27 mouse cellular contexts compared by ENCODE assay signal in genomic region chr1:66329534-66329933, GRCm38 (mm10).
DNase-seq lines count a peak whose midpoint lies in the region; ATAC-seq and TF ChIP-seq lines count a peak whose summit lies in the region.
"Had no signal": no experiment of that assay in that cellular context is flagged by ENCODE, and none has a peak within 500 bp of the region (broad histone marks: within the 10 kb centered on the region; RNA-seq: fewer than 3 reads in every experiment).

No protein-coding gene starts in this region.

- no peaks in the 10 kb centered on the region for H3K27me3 ChIP-seq in hindbrain, embryonic 13.5 days
- H3K27me3 ChIP-seq in hindbrain, embryonic 16.5 days (replicated peaks; ENCODE audit: control insufficient read depth, insufficient read depth, low read length) = no peaks in the 10 kb centered on the region
- no peaks in the 10 kb centered on the region for H3K27me3 ChIP-seq in midbrain, embryonic 15.5 days (replicated peaks)
- no peaks in the 10 kb centered on the region for H3K27me3 ChIP-seq in midbrain, embryonic 11.5 days (ENCODE audit: control insufficient read depth, insufficient read depth, low read length)
- H3K27me3 ChIP-seq in forebrain, embryonic 14.5 days (replicated peaks; ENCODE audit: control insufficient read depth, insufficient read depth, low read length) = no peaks in the 10 kb centered on the region
- H3K27me3 ChIP-seq in midbrain, postnatal 0 days (ENCODE audit: insufficient read depth, low read length) = no peaks in the 10 kb centered on the region
- H3K27me3 ChIP-seq: embryonic facial prominence, embryonic 12.5 days; heart, embryonic 13.5 days; liver, embryonic 13.5 days; megakaryocyte, embryonic 14.5 days; Patski had no signal

- peak overlapping the region; percentile 1; the same call in 1 of the 2 replicates for H3K27ac ChIP-seq in hindbrain, embryonic 13.5 days
- no peak overlapping the region for H3K27ac ChIP-seq in hindbrain, embryonic 16.5 days (ENCODE audit: low read depth, low read length)
- no peak overlapping the region for H3K27ac ChIP-seq in midbrain, embryonic 15.5 days
- H3K27ac ChIP-seq in midbrain, embryonic 11.5 days (ENCODE audit: low read depth, low read length) = no peak overlapping the region
- H3K27ac ChIP-seq in forebrain, embryonic 14.5 days (ENCODE audit: low read depth, low read length) = 0 out of 2 replicates have a peak overlapping the region, but pooled peaks have one; percentile 2
- no peak overlapping the region for H3K27ac ChIP-seq in midbrain, postnatal 0 days (ENCODE audit: low read depth, low read length)
- H3K27ac ChIP-seq: embryonic facial prominence, embryonic 12.5 days; heart, embryonic 13.5 days; liver, embryonic 13.5 days; stomach, postnatal 0 days had no signal

- no peak overlapping the region for H3K4me3 ChIP-seq in hindbrain, embryonic 13.5 days
- H3K4me3 ChIP-seq in hindbrain, embryonic 16.5 days (ENCODE audit: low read length) = no peak overlapping the region
- no peak overlapping the region for H3K4me3 ChIP-seq in midbrain, embryonic 15.5 days
- H3K4me3 ChIP-seq in midbrain, embryonic 11.5 days (ENCODE audit: low read depth, low read length) = no peak overlapping the region
- H3K4me3 ChIP-seq in forebrain, embryonic 14.5 days (ENCODE audit: low read depth, low read length) = no peak overlapping the region
- H3K4me3 ChIP-seq in midbrain, postnatal 0 days (ENCODE audit: low read depth, low read length) = no peak overlapping the region
- H3K4me3 ChIP-seq: embryonic facial prominence, embryonic 12.5 days; heart, embryonic 13.5 days; liver, embryonic 13.5 days; megakaryocyte, embryonic 14.5 days had no signal

- H3K4me2 ChIP-seq in hindbrain, embryonic 13.5 days = no peak overlapping the region
- H3K4me2 ChIP-seq in hindbrain, embryonic 16.5 days (ENCODE audit: low read length) = no peak overlapping the region
- no peak overlapping the region for H3K4me2 ChIP-seq in midbrain, embryonic 15.5 days
- H3K4me2 ChIP-seq in midbrain, embryonic 11.5 days = no peak overlapping the region
- H3K4me2 ChIP-seq in forebrain, embryonic 14.5 days (ENCODE audit: low read length) = no peak overlapping the region
- H3K4me2 ChIP-seq in midbrain, postnatal 0 days (ENCODE audit: low read depth, low read length, poor library complexity, severe bottlenecking) = no peak overlapping the region
- H3K4me2 ChIP-seq: embryonic facial prominence, embryonic 12.5 days; heart, embryonic 13.5 days; liver, embryonic 13.5 days had no signal

- no peak for TF ChIP-seq CTCF in midbrain, postnatal 0 days (IDR thresholded peaks at IDR 0.05)

- no peaks in the 10 kb centered on the region for H3K9me3 ChIP-seq in hindbrain, embryonic 13.5 days
- H3K9me3 ChIP-seq in hindbrain, embryonic 16.5 days (ENCODE audit: control insufficient read depth, low read length) = no peaks in the 10 kb centered on the region
- H3K9me3 ChIP-seq in midbrain, embryonic 15.5 days = no peaks in the 10 kb centered on the region
- H3K9me3 ChIP-seq in midbrain, embryonic 11.5 days (ENCODE audit: control insufficient read depth, low read length) = no peaks in the 10 kb centered on the region
- no peaks in the 10 kb centered on the region for H3K9me3 ChIP-seq in forebrain, embryonic 14.5 days (replicated peaks; ENCODE audit: control insufficient read depth, low read length)
- no peaks in the 10 kb centered on the region for H3K9me3 ChIP-seq in midbrain, postnatal 0 days (ENCODE audit: low read length)
- H3K9me3 ChIP-seq: embryonic facial prominence, embryonic 12.5 days; heart, embryonic 13.5 days; liver, embryonic 13.5 days; megakaryocyte, embryonic 14.5 days had no signal

- H3K9ac ChIP-seq in hindbrain, embryonic 13.5 days = no peak overlapping the region
- no peak overlapping the region for H3K9ac ChIP-seq in hindbrain, embryonic 16.5 days (ENCODE audit: low read depth, low read length)
- H3K9ac ChIP-seq in midbrain, embryonic 15.5 days = no peak overlapping the region
- no peak overlapping the region for H3K9ac ChIP-seq in midbrain, embryonic 11.5 days (ENCODE audit: low read length)
- H3K9ac ChIP-seq in forebrain, embryonic 14.5 days (ENCODE audit: low read length) = no peak overlapping the region
- no peak overlapping the region for H3K9ac ChIP-seq in midbrain, postnatal 0 days (replicated peaks; ENCODE audit: low read length, poor library complexity, severe bottlenecking)
- H3K9ac ChIP-seq: embryonic facial prominence, embryonic 12.5 days; heart, embryonic 13.5 days; liver, embryonic 13.5 days had no signal

- H3K4me1 ChIP-seq in hindbrain, embryonic 13.5 days (replicated peaks) = peaks cover 43% of the 10 kb centered on the region
- peaks cover 15% of the 10 kb centered on the region for H3K4me1 ChIP-seq in hindbrain, embryonic 16.5 days (ENCODE audit: control insufficient read depth, insufficient read depth, low read depth, low read length)
- peaks cover 50% of the 10 kb centered on the region for H3K4me1 ChIP-seq in midbrain, embryonic 15.5 days
- H3K4me1 ChIP-seq in midbrain, embryonic 11.5 days (ENCODE audit: control insufficient read depth, insufficient read depth, low read length) = no peaks in the 10 kb centered on the region
- H3K4me1 ChIP-seq in forebrain, embryonic 14.5 days (ENCODE audit: control insufficient read depth, insufficient read depth, low read length) = peaks cover 14% of the 10 kb centered on the region
- H3K4me1 ChIP-seq in midbrain, postnatal 0 days (ENCODE audit: insufficient read depth, low read length) = peaks cover 9% of the 10 kb centered on the region
- H3K4me1 ChIP-seq: embryonic facial prominence, embryonic 12.5 days; heart, embryonic 13.5 days; liver, embryonic 13.5 days; megakaryocyte, embryonic 14.5 days had no signal

- ATAC-seq in hindbrain, embryonic 13.5 days (ENCODE audit: low FRiP score) = peak; percentile 61; the same call in 1 of the 2 replicates
- ATAC-seq in hindbrain, embryonic 16.5 days = no peak
- peak; percentile 41; the same call in 1 of the 2 replicates for ATAC-seq in midbrain, embryonic 15.5 days (replicated peaks)
- ATAC-seq in midbrain, embryonic 11.5 days (ENCODE audit: low FRiP score) = no peak
- no peak for ATAC-seq in forebrain, embryonic 14.5 days
- ATAC-seq in midbrain, postnatal 0 days (ENCODE audit: low FRiP score) = 0 out of 2 replicates have a peak, but pooled peaks have one; percentile 41
- ATAC-seq: lung, postnatal 0 days had no signal

- peaks cover 9% of the 10 kb centered on the region for H3K36me3 ChIP-seq in hindbrain, embryonic 13.5 days
- H3K36me3 ChIP-seq in hindbrain, embryonic 16.5 days (ENCODE audit: control insufficient read depth, insufficient read depth, low read length) = no peaks in the 10 kb centered on the region
- 0 out of 2 replicates have a peak, but pooled peaks cover 6% of the 10 kb centered on the region for H3K36me3 ChIP-seq in midbrain, embryonic 15.5 days (replicated peaks)
- no peaks in the 10 kb centered on the region for H3K36me3 ChIP-seq in midbrain, embryonic 11.5 days (ENCODE audit: control insufficient read depth, insufficient read depth, low read length)
- H3K36me3 ChIP-seq in forebrain, embryonic 14.5 days (ENCODE audit: control insufficient read depth, insufficient read depth, low read length) = peaks cover 9% of the 10 kb centered on the region
- no peaks in the 10 kb centered on the region for H3K36me3 ChIP-seq in midbrain, postnatal 0 days (ENCODE audit: insufficient read depth, low read length)
- H3K36me3 ChIP-seq: embryonic facial prominence, embryonic 12.5 days; heart, embryonic 13.5 days; liver, embryonic 13.5 days had no signal

- no peak for DNase-seq in midbrain, embryonic 11.5 days (ENCODE audit: low spot score, missing footprints)
- DNase-seq in forebrain, embryonic 14.5 days (ENCODE audit: low spot score) = no peak
- DNase-seq in midbrain, postnatal 0 days (ENCODE audit: low spot score) = no peak
- no peak for DNase-seq in cerebellum, postnatal 4 days (ENCODE audit: low spot score in 2 of 2)
- DNase-seq: adrenal gland, postnatal 10 days; cerebellum, adult 8-10 months; cerebellum, postnatal 36 days; embryo, embryonic 11 days; heart, postnatal 10 days; kidney, adult 11 months; kidney, postnatal 14 days; layer of hippocampus, adult 9-11 months; liver, embryonic 13.5 days; lung, adult 18-20 months; lung, postnatal 4 days; right cerebral cortex, postnatal 4 days; thymus, adult 2 months; thymus, postnatal 36 days had no signal

Comparison
In these comparisons a context has a peak if more than half of its experiments do, and no peak if none do; other contexts are left out.
1. ATAC-seq: peak in hindbrain, embryonic 13.5 days (single experiment), midbrain, embryonic 15.5 days (single experiment) and midbrain, postnatal 0 days (single experiment); none in hindbrain, embryonic 16.5 days (single experiment), midbrain, embryonic 11.5 days (single experiment) and forebrain, embryonic 14.5 days (single experiment).
2. H3K27ac ChIP-seq: peak in hindbrain, embryonic 13.5 days (single experiment) and forebrain, embryonic 14.5 days (single experiment); none in hindbrain, embryonic 16.5 days (single experiment), midbrain, embryonic 15.5 days (single experiment), midbrain, embryonic 11.5 days (single experiment) and midbrain, postnatal 0 days (single experiment).